Mouse (Mus musculus): ENCODE measurements at regions not wholly inside any gene's neighbourhood (a gene's known extent, or its start where the extent isn't known, plus 50 kb on each side); places are given as distances from the start of the nearest gene placed in this dataset.
A peak's percentile ranks its signal among the peaks of the same experiment; 100 is the strongest.

- DNase-seq (ENCODE audit: low spot score) = no peak
Observed at GRCm38 (mm10) chr16:72152920-72153319, 155.2 kb upstream of the Robo1 start.

DNA sequence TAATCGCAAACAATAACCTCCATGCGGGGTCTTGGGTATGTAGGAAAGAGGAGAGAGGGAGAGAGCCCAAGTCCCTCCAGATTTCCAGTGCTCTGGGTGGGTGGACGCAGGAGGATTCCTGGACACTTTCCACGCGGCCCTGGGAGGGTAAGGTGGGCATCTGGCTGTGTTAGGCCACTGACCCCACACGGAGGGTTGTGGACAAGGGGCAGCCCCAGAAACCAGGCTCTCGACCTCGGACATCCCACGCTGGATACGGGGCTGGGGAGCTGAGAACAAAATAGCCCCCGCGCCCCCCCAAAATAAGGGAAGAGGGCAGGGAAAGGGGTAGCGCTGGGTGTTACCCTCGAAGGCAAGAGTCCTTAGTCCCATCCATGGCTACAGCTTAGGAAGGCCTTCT is 150.2 kb upstream of the Robo1 start:
- DNase-seq (ENCODE audit: low spot score) = no peak

DNA sequence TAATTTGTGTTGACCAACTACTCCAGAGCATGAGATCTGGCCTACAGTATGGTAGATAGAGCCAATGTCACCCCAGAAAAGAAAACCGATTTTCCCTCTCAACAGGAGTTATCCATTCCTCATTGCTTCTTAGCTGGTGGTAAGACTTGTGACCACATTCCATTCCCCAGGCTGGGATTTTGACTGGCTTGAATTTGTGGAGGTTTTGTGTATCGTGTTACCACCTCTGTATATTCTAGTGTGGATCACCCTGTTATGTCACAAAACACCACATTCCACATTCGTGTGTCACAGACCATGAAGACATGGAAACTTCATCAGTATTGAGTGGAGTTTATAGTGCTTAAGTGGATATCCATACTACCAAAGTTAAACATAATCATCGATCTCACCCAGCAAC is 148.7 kb upstream of the Robo1 start:
- DNase-seq (ENCODE audit: low spot score) = no peak

DNA sequence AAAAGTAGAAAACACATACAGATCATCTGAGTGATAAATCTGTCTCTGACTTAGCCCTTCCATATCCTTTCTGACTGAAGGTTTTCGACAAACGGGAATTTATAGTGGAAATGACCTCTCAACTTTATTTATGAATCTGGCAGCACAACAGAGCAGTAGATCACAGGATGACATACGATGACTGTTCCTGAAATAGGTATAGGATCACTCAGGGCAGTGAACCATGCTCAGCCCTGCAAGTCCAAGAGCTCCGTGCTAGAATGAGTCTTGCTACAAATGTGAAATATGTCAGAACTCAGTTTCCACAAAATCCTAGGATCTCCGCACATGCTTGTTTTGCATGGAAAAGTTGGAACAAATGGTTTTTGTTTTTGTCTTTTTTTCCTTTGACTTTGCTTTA is 132.4 kb upstream of the Robo1 start:
- no peak for DNase-seq (ENCODE audit: low spot score)

GRCm38 (mm10) chr16:72194320-72194719 is 113.8 kb upstream of the Robo1 start:
- peak; percentile 26 for DNase-seq (ENCODE audit: low spot score)

GRCm38 (mm10) chr16:72215360-72216013 is 92.6 kb upstream of the Robo1 start:
- peak; percentile 82 for DNase-seq (ENCODE audit: low spot score)

- peak; percentile 78 for DNase-seq (ENCODE audit: low spot score)
Observed at GRCm38 (mm10) chr16:72218021-72218420, 90.1 kb upstream of the Robo1 start.

DNA sequence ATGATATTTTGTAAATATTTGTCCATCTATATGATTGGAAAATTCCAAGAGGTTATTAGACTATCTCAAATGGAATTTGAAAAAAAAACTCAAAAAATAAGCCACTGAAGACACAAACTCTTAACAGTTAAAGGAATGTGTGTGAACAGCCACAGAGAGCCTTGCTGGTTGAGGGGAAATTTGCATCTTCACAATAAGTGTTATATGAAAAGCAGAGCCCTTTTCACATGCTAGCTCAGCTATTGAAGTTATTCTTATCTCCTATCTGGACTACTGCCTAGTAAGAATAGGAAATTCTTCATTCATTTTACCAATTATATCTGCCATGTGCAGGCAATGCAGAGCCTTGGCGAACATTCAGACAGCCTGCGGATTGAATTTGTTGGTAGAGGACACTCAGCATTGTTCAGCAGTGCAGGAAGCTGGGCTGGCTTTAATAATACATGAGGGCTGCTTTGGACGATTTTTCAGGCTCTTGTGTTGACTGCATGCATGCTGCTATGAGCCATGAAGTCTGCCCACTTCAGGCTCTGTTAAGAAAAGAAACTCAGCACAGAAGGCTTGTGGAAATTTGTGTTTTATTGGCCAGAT is 86.1 kb upstream of the Robo1 start:
- no peak for DNase-seq (ENCODE audit: low spot score)

DNA sequence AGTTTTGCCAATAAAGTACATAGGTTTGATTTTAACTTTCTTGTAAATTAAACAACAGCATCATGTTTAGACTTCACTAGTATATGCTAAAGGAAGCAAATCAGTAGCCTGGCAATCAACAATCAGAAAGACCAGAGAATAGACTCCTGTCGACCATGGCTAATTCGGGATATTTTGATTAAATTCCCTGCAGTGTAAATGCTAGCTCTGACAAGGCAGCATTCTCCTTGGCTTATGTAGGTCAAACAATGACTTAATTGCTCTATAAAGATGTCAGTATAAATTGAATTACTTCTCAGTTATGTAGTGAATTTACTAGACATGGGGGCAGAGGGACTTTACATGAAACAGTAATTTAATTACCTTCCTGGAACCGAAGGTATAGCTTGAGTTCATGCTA is 84.2 kb upstream of the Robo1 start:
- DNase-seq (ENCODE audit: low spot score) = no peak

DNA sequence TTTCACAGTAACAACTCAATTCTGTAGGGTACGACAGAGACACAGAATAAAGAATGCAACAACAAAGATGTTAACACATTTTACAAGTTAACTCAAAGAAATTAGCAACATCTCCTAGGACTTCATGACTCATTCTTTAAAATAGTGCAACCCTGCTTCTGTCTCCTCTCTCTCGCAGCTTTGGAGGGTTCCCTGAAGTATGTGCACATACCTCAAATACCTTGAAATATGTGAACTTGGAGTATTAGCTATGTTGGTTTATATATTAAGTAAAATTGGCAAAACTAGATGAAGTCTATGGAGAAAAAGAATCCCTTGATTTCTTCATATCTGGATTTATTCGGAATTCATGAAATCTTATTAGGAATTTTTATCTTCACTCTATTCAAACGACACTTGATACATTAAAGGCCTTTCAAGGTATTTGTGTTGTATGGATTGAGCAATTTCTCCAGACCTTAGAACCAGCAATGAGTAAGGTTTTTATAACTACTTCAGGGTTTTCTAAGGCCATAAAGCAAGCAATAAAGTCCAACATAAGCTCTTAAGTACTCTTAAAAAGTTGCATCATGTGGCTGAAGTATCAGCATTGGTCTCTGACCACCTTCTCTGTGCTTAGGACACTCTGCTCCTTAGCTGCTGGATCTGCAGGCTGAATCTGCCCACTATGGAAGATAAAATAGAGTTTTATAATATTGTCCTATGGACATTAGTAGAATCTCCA is 82.8 kb upstream of the Robo1 start:
- no peak for DNase-seq (ENCODE audit: low spot score)

DNA sequence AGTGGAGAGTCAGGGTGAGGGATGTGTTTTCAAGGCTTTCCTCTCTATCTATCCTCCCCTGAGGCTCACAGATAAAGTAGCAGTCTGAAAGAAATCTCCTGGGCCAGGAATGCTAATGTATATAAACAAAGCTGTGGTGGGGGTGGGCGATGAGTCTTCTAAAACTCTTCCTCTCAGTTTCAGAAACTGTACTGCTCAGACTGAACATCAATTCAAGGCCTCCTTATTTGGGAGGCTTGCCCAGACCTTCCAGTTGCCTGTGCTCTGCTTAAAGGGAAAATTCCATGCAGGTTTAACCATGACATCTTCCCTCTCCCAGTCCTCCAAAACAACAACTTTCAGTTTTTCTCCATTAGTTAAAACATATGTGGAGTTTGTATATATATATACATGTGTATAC is 73.7 kb upstream of the Robo1 start:
- no peak for DNase-seq (ENCODE audit: low spot score)

GRCm38 (mm10) chr16:72239631-72240030 is 68.5 kb upstream of the Robo1 start:
- DNase-seq (ENCODE audit: low spot score) = peak; percentile 21

GRCm38 (mm10) chr16:72256388-72256787 is 51.7 kb upstream of the Robo1 start:
- DNase-seq (ENCODE audit: low spot score) = no peak
